Mouse (Mus musculus) olfactory bulb, adult 2 months (tissue): Measurements from ENCODE around the gene BC030870.

Experiments
- CTCF ChIP-seq: fragments of 200-500 bp; IDR thresholded peaks from 2 replicates; pipeline ENCODE4 v1.5.1; 2012; ENCODE audit warnings: low read depth, mild to moderate bottlenecking, low read length, moderate library complexity; ENCODE audit not compliant: insufficient read depth
- POLR2A ChIP-seq: fragments of 200-500 bp; IDR thresholded peaks from 2 replicates; pipeline ENCODE4 v1.6.1; 2012; ENCODE audit warnings: mild to moderate bottlenecking, low read depth, low read length, moderate library complexity; ENCODE audit not compliant: insufficient read depth

DNA sequence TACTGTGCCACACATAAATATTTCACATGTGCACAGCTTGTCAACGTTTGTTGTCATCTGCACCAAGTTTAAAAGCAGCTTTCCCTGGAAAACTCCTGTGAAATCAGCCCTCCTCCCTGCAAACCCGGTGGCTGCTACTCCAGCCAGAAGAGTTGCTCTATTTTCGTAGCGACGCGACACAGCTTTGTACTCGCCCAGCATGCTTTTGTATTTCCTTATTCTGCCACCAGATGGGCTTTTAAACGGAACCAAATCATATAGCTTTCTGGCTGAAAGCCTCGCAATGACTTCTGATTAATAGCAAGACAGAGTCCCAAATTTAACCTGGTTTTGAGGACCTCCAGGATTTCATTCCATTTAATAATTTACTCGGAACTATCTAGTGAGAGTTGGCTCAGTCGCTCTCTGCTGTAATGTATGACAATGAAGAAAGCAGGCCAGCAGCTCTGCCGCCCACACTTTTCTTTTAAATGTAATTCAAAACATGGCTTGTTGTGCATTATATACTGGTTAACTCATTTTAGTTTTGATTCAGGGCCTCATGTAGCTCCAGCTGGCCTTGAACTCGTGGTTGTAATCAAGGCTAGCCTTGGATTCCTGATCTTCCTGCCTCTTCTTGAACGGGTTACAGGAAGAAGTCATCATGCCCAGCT, 29.9 kb upstream of the BC030870 start:
- TF ChIP-seq CTCF (no peak), POLR2A (no peak)
